Mouse (Mus musculus) neural tube, embryonic 12.5 days (tissue): ENCODE measurements around the gene Shroom2. TPM values are rescaled to one million over a fixed set of nuclear protein-coding genes. Genes with fewer than 3 reads are reported as not detected.

Experiments used
- ATAC-seq: fragments of 200-750 bp; cut with Nextera tagmentation; 2 replicates; pipeline ENCODE4 v1.8.0; 2017; ENCODE audit warnings: low read depth, mild to moderate bottlenecking, moderate TSS enrichment, moderate library complexity; ENCODE audit not compliant: low FRiP score
- H3K27ac ChIP-seq: fragments of 300-500 bp; sonication (generic); 2 replicates; pipeline ENCODE4 v1.5.1; 2016
- H3K27me3 ChIP-seq: fragments of 300-500 bp; sonication (generic); replicated peaks from 2 replicates; pipeline ENCODE4 v1.6.1; 2016; ENCODE audit warnings: mild to moderate bottlenecking
- H3K36me3 ChIP-seq: fragments of 300-500 bp; sonication (generic); 2 replicates; pipeline ENCODE4 v1.6.1; 2016; ENCODE audit warnings: mild to moderate bottlenecking
- H3K4me1 ChIP-seq: fragments of 300-500 bp; sonication (generic); 2 replicates; pipeline ENCODE4 v1.6.1; 2016
- H3K4me2 ChIP-seq: fragments of 300-500 bp; sonication (generic); replicated peaks from 2 replicates; pipeline ENCODE4 v1.6.1; 2016; ENCODE audit warnings: mild to moderate bottlenecking
- H3K4me3 ChIP-seq: fragments of 300-500 bp; sonication (generic); 2 replicates; pipeline ENCODE4 v1.5.1; 2016
- H3K9ac ChIP-seq: fragments of 300-500 bp; sonication (generic); 2 replicates; pipeline ENCODE4 v1.6.1; 2016; ENCODE audit warnings: mild to moderate bottlenecking
- H3K9me3 ChIP-seq: fragments of 300-500 bp; sonication (generic); 2 replicates; pipeline ENCODE4 v1.6.1; 2016; ENCODE audit warnings: mild to moderate bottlenecking
- WGBS: fragments of 180-500 bp; shearing (Covaris S2); methylation state at CpG from one replicate; pipeline ENCODE4 v1.1.7; 2016; 5-methylcytosine and 5-hydroxymethylcytosine counted together
- polyA plus RNA-seq: library from polyadenylated mRNA; unstranded; fragments of >200 nt; fragmentation: Nextera tagmentation; extraction: Ambion mirVana; gene quantifications from 2 replicates; pipeline ENCODE4 v1.2.1, GENCODE M21; 2016

The Shroom2 gene
- 27.4 and 28.1 TPM in 2 replicates for polyA plus RNA-seq

DNA sequence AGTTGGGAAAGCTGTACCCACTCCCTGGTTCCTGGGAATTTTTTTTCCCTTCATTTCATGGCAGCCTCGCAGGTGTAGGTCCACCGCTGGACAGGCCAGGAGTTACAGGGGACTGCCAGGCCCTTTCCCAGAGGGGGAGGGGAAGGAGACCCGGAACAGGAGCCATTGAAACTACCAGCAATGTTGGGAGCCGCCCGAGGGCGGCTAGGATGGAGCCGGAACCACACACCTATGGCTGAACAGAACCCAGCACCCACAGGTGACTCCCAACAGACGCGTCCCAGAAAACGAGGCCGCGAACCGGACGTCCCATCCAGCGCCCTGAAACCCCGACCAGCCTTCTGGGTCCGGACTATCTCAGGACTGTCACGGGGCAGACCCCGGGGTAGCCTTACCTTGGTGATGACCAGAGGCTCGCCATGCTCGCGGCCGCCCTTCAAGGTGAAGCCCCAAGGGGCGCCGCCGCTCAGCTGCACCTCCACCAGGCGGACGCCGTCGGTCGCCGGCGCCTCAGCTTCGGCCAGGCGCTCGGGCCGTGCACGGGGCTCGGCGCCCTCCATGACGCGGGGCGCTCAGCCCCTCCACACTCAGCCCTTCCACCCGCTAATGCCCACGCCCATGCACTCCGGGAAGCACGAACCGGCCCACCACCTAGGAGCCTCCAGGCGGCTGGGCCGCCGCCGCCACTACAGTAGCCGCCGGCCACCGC lies at the start of gene Shroom2:
Shroom2 (minus strand) TSS at position 575 of the 709 bp plus-strand sequence.
- Histone ChIP-seq H3K9me3 (no peaks in the 10 kb centered on the region), H3K9ac (peak within 1 kb of the TSS; percentile 43), H3K4me3 (peak within 1 kb of the TSS; percentile 52), H3K4me2 (peak within 1 kb of the TSS; percentile 72), H3K36me3 (no peaks in the 10 kb centered on the region), H3K27me3 (peaks cover 14% of the 10 kb centered on the region), H3K27ac (no peak within 1 kb of the TSS), H3K4me1 (no peaks in the 10 kb centered on the region)
- ATAC-seq, result peak; percentile 85
- WGBS, result 15% methylated on average over 55 of the region's 55 CpGs

DNA sequence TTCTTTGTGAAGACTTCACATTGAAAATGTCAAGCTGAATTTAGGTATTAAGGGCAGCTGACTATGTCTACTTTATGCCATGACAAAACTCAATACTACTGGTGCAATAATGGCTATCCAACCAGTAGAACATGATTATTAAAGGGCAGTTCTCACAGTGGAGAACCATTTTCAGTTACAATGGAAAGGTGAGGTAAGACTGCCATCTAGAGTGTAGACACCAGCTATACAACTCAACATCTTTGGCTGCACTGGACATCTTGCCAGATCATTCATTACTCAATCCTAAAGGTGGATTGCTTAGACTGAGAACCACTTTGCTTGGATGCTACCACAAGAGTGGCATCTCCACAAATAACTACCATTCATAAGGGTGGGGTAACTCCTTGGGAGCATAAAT lies 49.7 kb upstream of the Shroom2 start:
- Histone ChIP-seq H3K9me3 (no peaks in the 10 kb centered on the region), H3K4me3 (no peak overlapping the region), H3K4me1 (no peaks in the 10 kb centered on the region), H3K27me3 (no peaks in the 10 kb centered on the region), H3K4me2 (no peak overlapping the region), H3K36me3 (no peaks in the 10 kb centered on the region), H3K27ac (no peak overlapping the region), H3K9ac (no peak overlapping the region)
- ATAC-seq, result no peak

DNA sequence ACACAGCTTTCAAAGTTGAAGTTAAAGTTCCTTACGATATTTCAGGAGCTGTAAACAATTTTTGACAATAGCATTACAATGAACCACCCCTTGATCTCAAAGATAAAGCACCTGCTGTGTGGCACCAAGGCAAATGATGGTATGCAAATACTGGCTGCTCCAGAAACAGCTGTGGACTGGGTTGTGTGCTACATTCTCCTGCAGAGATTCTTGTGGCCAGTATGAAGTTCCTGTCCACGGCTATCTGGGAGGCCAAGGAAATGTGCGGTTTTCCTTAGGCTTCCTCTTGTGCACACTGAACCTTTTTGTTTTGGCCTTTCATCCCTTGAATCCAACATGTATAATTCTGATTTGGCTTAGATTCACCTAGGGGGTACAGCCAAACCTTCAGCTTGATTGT lies 44.1 kb upstream of the Shroom2 start:
- no peak overlapping the region for H3K4me3 ChIP-seq
- WGBS, result 80% methylated on average over 3 of the region's 3 CpGs
- H3K9ac ChIP-seq, result no peak overlapping the region
- H3K27ac ChIP-seq, result no peak overlapping the region
- H3K9me3 ChIP-seq, result no peaks in the 10 kb centered on the region
- no peaks in the 10 kb centered on the region for H3K4me1 ChIP-seq
- H3K36me3 ChIP-seq, result no peaks in the 10 kb centered on the region
- no peaks in the 10 kb centered on the region for H3K27me3 ChIP-seq
- ATAC-seq, result no peak
- no peak overlapping the region for H3K4me2 ChIP-seq

DNA sequence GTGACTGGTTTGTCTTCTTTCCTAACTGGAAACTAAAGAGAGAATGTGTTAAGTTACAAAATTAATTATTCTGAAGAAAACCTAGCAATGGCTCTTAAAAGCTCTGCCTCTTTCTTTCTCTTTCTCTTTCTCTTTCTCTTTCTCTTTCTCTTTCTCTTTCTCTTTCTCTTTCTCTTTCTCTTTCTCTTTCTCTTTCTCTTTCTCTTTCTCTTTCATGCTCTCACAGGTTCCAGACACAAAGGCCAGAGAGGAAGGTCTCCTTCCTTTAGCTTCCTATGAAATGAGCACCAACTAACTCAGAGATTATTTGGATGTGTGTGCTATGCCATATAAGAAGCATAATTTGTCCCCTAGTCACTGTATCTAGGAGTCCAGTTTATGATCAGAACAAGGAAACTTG lies 36.1 kb upstream of the Shroom2 start:
- H3K27ac ChIP-seq, result no peak overlapping the region
- H3K27me3 ChIP-seq, result no peaks in the 10 kb centered on the region
- no peaks in the 10 kb centered on the region for H3K36me3 ChIP-seq
- H3K9me3 ChIP-seq, result no peaks in the 10 kb centered on the region
- no peak overlapping the region for H3K9ac ChIP-seq
- no peaks in the 10 kb centered on the region for H3K4me1 ChIP-seq
- ATAC-seq, result no peak
- no peak overlapping the region for H3K4me3 ChIP-seq
- no peak overlapping the region for H3K4me2 ChIP-seq

DNA sequence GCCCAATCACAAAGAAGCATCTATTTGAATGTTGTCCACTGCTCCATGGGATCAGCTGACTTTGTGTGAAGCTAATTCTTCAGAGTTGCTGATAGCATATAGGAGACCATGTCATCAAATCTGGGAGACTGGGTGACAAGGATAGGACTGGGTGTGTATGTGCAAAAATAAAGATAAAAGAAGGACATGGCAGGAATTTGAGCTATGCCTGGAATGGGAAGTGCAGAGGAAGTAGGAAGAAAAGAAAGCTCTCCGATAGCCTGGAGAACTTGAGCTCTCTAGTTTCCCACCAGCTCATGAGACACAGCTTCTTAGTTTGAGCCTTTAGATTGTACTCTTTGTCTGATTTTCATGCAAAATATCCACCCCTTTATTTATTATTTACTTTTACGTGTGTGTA lies 19.3 kb upstream of the Shroom2 start:
- H3K27ac ChIP-seq, result no peak overlapping the region
- no peaks in the 10 kb centered on the region for H3K36me3 ChIP-seq
- WGBS, result 89% methylated on average over 2 of the region's 2 CpGs
- no peaks in the 10 kb centered on the region for H3K9me3 ChIP-seq
- H3K27me3 ChIP-seq, result no peaks in the 10 kb centered on the region
- H3K4me1 ChIP-seq, result no peaks in the 10 kb centered on the region
- H3K4me3 ChIP-seq, result no peak overlapping the region
- no peak overlapping the region for H3K4me2 ChIP-seq
- no peak for ATAC-seq
- H3K9ac ChIP-seq, result no peak overlapping the region

DNA sequence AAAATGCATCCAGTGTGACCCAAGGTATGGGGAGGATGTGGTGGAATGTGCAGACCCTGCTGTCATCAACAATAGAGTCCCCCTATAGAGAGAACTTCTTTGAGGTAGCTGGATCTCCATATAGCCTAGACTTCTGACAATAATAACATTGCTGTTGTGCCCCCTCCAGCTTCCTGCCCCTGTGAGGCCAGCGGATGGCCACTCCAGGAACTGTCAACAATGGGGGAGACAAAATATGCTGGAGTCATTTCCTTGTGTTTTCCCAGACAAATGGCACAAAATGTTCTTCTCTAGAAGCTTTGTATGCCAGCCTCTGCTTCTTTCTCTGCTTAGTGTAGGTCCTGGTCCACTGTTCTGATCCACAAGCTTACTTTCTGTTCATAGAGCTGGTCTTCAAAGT lies 18.9 kb upstream of the Shroom2 start:
- H3K4me1 ChIP-seq, result no peaks in the 10 kb centered on the region
- no peaks in the 10 kb centered on the region for H3K27me3 ChIP-seq
- H3K4me3 ChIP-seq, result no peak overlapping the region
- no peaks in the 10 kb centered on the region for H3K36me3 ChIP-seq
- H3K9me3 ChIP-seq, result no peaks in the 10 kb centered on the region
- H3K9ac ChIP-seq, result no peak overlapping the region
- H3K4me2 ChIP-seq, result no peak overlapping the region
- 71% methylated on average over 1 of the region's 1 CpGs for WGBS
- no peak overlapping the region for H3K27ac ChIP-seq
- no peak for ATAC-seq

DNA sequence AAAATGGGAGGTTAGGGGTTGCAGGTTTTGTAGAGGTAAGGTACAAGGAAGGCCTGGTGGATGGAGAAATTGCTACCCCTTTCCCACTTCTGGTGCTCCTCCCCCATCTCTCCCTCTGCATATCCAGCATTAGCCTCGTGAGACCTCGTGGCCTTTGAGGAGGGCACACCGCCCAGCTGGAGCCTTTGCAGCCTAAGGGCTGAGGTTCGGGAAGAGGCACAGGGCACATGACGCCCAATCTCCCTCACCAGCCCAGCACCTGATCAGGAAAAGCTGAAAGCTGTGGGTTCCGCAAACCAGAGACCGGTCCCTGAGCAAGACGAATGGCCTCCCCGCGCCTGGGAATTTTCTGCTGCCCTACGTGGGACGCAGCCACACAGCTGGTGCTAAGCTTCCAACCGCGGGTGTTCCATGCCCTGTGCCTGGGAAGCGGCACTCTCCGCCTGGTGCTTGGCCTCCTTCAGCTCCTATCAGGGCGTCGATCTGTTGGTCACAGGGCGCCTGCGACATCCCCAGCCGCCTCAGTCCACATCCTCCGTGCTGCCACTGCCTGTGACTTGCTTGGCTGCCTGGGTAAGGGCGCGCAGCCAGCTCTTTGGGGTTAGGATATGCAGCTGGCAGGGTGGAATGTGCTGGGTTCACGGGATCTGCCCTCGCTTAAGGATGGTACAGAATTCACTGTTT lies 12.6 kb upstream of the Shroom2 start, which contains the start of gene Gpr143:
Gpr143 (plus strand) TSS at position 202 of the 684 bp plus-strand sequence.
- H3K4me2 ChIP-seq, result peak within 1 kb of the TSS; percentile 53
- H3K27ac ChIP-seq, result no peak within 1 kb of the TSS
- no peak within 1 kb of the TSS for H3K4me3 ChIP-seq
- peak; percentile 53; the same call in 1 of the 2 replicates for ATAC-seq
- no peaks in the 10 kb centered on the region for H3K36me3 ChIP-seq
- 25% methylated on average over 26 of the region's 26 CpGs for WGBS
- H3K4me1 ChIP-seq, result no peaks in the 10 kb centered on the region
- H3K27me3 ChIP-seq, result no peaks in the 10 kb centered on the region; the same call in 1 of the 2 replicates
- H3K9me3 ChIP-seq, result no peaks in the 10 kb centered on the region
- H3K9ac ChIP-seq, result peak within 1 kb of the TSS; percentile 26; the same call in 1 of the 2 replicates

DNA sequence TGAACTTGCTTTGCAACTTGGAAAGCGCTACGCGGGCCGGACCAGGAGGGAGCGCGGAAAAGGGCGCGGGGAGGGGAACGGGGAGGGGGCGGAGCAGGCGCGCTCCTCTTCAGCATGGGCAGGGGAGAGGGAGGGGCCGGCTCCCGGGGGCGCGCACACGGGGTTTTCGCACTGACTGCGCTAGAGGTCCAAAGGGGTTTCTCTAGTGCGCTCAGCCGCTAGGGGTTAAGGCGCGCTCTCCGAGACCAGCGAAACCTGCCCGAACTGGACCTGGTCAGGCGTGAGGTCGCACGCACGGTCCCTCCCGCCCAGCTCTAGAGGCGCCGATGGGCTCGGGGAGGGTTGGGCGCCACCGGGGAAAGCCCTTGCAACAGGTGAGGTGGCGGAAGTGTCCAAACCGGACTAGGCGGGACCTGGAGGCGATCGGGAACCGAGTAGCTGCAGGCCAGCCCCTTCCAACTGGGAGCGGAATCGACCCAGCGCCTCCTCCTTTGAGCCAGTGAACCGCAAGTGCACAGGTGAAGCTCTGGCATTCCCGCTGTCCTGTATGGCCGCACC lies 414 bp upstream of the Shroom2 start:
- peaks cover 14% of the 10 kb centered on the region for H3K27me3 ChIP-seq
- peak; percentile 88 for ATAC-seq
- no peaks in the 10 kb centered on the region for H3K9me3 ChIP-seq
- H3K27ac ChIP-seq, result no peak overlapping the region
- peak overlapping the region; percentile 43 for H3K9ac ChIP-seq
- H3K4me2 ChIP-seq, result peak overlapping the region; percentile 72
- H3K4me1 ChIP-seq, result no peaks in the 10 kb centered on the region
- peak overlapping the region; percentile 52 for H3K4me3 ChIP-seq
- H3K36me3 ChIP-seq, result no peaks in the 10 kb centered on the region
- WGBS, result 13% methylated on average over 42 of the region's 48 CpGs

DNA sequence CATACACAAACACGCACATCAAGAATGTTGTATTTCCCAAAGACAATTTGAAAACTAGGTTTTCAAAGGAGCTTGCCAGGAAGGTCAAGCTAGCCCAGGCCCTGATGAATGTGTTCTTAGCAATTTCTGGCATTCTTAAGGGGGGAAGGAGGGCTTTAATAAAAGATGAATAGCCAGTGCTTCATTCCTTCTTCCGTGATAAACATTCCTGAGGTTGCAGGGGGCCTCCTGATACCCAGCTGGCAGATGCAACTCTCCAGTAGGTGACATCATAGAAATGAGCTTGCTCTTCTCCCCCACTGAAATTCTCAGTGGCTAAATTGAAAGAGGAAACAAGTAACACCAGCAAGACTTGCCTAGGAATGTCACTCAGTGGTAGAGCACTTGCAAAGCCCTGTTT lies 5.1 kb downstream of the Shroom2 start:
- H3K9ac ChIP-seq, result no peak overlapping the region
- H3K9me3 ChIP-seq, result no peaks in the 10 kb centered on the region
- WGBS, result 38% methylated on average over 2 of the region's 2 CpGs
- ATAC-seq, result no peak
- no peak overlapping the region for H3K4me2 ChIP-seq
- no peak overlapping the region for H3K27ac ChIP-seq
- 0 out of 2 replicates have a peak, but pooled peaks cover 4% of the 10 kb centered on the region for H3K27me3 ChIP-seq
- H3K36me3 ChIP-seq, result no peaks in the 10 kb centered on the region
- no peak overlapping the region for H3K4me3 ChIP-seq
- no peaks in the 10 kb centered on the region for H3K4me1 ChIP-seq

DNA sequence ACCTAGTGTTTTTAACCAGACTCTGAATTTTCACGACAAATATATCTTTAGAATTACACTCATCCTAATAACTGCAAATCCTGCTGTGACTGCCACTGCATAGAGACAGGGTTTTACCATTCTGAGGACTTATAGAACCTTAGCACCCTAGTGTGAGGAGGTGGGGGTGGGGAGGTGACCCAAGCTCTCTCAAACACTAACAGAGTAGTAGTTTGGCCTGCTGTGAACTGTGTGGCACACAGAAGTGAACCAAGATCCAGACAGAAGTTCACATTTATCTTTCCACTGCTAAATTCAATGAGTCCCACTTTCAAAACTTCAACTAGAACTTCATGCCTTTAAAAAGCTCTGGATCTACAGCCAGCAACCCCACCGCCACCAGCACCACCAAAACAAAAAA lies 6.4 kb downstream of the Shroom2 start:
- Histone ChIP-seq H3K36me3 (no peaks in the 10 kb centered on the region), H3K27me3 (no peaks in the 10 kb centered on the region), H3K4me3 (no peak overlapping the region), H3K27ac (no peak overlapping the region), H3K4me2 (no peak overlapping the region), H3K9ac (no peak overlapping the region), H3K4me1 (no peaks in the 10 kb centered on the region), H3K9me3 (no peaks in the 10 kb centered on the region)
- WGBS, result 58% methylated on average over 2 of the region's 2 CpGs
- no peak for ATAC-seq

DNA sequence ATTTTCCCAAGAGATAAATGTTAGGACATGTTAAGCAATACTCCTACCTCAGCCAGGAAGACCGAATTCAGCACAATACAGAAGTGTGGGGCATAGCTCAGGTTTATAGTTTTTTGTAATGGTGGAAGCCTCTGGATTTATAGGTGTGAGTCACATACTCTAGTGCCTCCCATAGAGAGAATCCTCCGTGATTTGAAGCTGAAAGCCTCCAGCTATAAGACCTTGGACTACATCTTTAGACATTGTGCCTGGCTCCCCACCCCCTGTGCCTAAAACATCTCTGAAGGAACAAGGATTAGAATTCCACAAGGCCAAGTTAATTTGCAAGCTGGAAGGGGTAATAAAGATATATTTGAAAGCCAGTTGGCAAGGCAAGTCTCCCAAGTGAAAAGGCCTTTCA lies 6.8 kb downstream of the Shroom2 start:
- Histone ChIP-seq H3K9ac (no peak overlapping the region), H3K27ac (no peak overlapping the region), H3K9me3 (no peaks in the 10 kb centered on the region), H3K4me2 (no peak overlapping the region), H3K4me3 (no peak overlapping the region), H3K36me3 (no peaks in the 10 kb centered on the region), H3K4me1 (no peaks in the 10 kb centered on the region), H3K27me3 (no peaks in the 10 kb centered on the region)
- WGBS, result 42% methylated on average over 2 of the region's 2 CpGs
- ATAC-seq, result no peak

DNA sequence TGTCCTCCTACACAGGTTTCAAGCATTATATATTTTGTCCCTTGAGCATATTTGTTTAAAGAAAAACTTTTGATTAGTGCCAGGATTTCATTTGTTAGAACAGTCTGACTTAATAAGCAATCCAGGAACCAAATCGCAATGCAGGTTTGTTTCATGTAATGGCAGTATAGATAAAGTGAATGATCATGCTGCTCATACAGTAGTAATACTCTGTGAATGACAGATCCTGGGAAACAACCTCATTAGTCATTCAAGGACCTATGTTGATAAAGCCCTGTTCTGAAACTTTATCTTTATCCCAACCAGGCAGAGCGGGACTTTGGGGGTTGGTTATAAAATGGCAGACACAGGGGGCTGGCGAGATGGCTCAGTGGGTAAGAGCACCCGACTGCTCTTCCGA lies 13.0 kb downstream of the Shroom2 start:
- H3K4me3 ChIP-seq, result no peak overlapping the region
- no peak overlapping the region for H3K9ac ChIP-seq
- H3K36me3 ChIP-seq, result no peaks in the 10 kb centered on the region
- no peak overlapping the region for H3K27ac ChIP-seq
- no peaks in the 10 kb centered on the region for H3K27me3 ChIP-seq
- ATAC-seq, result no peak
- no peaks in the 10 kb centered on the region for H3K9me3 ChIP-seq
- no peak overlapping the region for H3K4me2 ChIP-seq
- WGBS, result 89% methylated on average over 5 of the region's 5 CpGs
- no peaks in the 10 kb centered on the region for H3K4me1 ChIP-seq
